Mouse (Mus musculus): Measurements from ENCODE around the gene Tcf7.

Tcf7 gene

DNA sequence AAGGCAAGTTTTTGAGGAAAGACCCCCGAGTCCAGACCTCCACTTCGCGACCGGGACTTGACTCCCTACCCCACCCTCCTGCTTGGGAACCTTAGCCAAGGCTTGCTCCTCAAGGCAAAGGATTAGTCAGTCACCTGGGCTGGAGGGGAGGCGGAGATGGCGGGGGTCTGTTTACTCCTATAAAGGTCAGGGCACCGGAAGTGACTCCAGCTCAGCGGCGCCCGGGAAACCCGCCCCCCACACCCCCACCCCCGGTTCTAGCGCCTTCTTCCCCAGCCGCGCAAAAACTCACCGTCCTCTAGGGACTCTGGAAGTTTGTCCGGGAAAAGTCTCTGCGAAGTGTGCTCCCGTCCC lies 417 bp downstream of the Tcf7 start:
- no peak for DNase-seq

GRCm38 (mm10) chr11:52281568-52282328 lies 1.1 kb downstream of the Tcf7 start:
- no peak for DNase-seq

GRCm38 (mm10) chr11:52280566-52281455 lies 2.0 kb downstream of the Tcf7 start:
- no peak for DNase-seq

DNA sequence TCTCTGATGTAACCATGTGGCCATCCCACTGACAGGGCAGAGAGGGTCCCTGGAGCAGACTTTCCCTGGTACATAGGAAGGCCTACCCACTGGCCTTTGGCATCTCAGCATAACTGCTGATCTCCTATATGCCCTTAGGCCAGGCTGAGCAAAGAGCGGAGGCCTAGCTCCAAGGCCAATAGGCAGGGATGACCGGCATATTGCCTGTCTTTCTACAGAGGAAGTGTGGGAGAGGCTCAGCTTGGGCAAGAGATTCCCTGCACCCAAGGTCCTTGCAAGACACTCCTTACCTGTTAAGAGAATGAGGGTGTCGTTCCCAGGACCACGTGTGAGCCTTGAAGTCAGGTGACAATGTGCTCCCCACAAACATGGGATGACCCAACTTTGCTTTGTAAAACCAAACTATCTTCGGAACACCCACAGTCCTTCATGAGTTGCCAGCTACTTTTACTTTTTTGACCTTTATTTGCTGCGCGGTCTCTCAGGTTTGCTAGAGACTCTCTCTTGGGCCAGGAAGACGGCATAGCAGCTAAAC lies 3.1 kb downstream of the Tcf7 start:
- DNase-seq: no peak

- no peak for DNase-seq
These were observed 3.8 kb downstream of the Tcf7 start for GRCm38 (mm10) chr11:52278991-52279390.

- DNase-seq: no peak
These were observed 4.7 kb downstream of the Tcf7 start for GRCm38 (mm10) chr11:52278164-52278563.

DNA sequence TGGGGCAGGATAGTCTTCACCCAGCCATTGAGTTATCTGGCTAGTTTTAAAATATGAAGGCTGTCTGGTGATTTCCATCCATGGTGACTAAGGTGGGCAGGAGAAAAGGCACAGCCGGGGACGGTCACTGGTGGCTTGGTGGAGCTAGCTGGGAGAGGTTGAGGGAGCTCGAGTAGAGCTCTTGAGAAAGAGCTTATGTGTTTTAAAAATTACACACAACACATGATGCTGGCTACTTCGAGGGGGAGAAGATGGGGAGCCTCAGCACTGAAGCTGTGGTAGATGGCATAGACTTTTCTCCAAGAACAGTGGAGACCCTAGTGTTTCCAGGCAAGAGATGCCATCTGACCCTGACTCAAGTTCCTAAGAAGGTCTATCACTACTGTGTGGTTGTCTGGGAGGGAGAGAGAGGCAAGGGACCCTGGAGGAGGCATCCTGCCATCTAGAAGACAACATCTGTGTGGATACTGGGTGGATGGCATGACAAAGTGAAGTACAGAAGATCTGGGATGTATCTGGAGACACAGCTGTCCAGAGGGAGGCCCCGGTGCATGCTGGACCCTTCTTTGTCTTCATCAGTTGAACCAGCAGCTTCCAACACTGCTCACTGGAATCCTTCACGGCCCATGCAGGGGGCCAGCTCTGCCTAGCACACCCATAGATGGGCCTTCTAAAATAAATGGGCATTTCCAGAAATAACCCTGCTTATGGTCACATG lies 5.2 kb downstream of the Tcf7 start:
- no peak for DNase-seq

GRCm38 (mm10) chr11:52276961-52277391 lies 5.8 kb downstream of the Tcf7 start:
- DNase-seq: no peak

GRCm38 (mm10) chr11:52275774-52276555 lies 6.8 kb downstream of the Tcf7 start:
- no peak for DNase-seq

DNA sequence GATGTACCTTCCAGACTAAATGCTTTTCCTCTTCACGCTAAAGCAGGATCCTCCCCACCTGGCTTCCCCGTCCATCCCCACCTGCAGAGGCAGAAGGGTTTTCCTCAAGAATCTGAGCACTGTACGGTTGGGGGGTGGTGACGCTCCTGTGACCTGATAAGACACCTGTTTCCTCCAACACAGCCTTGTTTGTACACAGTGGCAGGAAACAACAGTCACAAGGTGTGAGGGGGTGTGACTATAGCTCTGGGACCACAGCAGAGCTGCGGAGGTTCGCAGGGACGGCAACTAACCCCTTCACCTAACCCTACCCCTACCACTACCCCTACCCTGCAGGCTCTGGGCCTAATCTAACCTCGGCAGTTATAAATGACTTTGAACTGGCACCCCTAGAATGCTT lies 7.4 kb downstream of the Tcf7 start:
- no peak for DNase-seq

DNA sequence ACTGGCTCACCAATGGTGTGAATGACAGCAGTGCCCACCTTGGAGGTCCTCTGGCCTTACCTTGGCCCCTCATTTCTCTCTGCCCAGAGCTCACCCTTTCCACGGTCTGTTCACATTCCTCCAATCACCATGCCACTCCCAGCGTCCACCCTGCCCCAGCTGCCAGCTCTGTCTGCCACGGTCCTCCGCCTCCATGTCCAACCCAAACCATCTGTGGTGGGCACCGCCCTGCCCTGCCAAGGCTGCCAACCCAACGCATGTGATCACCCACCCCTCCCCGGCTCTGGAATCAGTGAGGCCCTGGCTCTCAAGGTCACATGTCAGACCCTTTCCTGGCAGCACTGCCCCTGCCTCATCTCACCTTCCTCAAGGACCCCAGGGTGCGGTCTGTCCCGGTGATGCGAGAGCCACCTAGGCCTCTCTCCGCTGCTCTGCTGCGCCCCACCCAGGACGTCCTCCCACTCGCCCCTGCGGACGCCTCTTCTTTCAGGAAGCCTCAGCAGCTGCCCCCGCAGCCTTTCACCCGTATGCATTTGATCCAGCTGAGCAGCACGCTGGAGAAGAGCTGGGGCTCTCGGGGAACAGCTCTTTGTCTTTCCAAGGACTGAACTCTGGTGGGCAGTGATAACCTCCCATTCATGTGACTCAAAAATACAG lies 8.2 kb downstream of the Tcf7 start:
- no peak for DNase-seq

GRCm38 (mm10) chr11:52273942-52274330 lies 8.9 kb downstream of the Tcf7 start:
- DNase-seq: no peak

DNA sequence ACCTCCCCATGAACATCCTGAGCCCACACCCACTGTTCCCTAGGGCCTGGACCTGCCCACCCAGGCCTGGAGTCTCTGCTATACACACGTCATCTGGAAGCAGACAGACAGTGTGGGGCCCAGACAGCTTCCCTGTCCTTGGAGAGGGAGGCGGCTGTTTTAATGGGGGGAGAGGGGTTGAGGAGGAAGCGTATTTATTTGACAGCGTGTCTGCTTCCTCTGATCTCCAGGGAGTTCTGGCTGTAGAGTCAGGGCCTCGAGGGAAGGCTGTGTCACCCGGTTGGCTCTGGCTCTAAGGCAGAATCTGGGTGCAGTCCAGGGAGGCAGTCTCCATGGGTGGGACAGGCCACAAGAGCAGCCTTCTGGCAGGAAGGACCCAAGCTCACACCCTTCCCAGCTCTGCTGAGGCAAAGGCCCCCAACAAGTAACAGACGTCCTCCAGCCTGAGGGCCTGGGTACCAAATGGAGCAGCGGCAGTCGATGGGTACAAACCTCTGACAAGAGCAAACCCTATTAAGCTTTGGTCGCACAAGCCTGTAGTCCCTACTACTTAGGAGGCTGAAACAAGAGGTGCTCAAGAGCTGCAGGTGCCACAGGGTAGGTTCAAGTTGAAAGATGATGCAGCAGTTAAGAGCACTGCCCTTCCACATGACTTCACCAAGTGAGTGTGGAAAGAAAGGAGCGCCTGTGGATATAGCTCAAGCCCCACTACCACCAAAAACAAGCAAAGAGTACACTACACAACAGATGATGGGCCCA lies 9.5 kb downstream of the Tcf7 start:
- DNase-seq: no peak

GRCm38 (mm10) chr11:52272619-52273018 lies 10.2 kb downstream of the Tcf7 start:
- DNase-seq: no peak

DNA sequence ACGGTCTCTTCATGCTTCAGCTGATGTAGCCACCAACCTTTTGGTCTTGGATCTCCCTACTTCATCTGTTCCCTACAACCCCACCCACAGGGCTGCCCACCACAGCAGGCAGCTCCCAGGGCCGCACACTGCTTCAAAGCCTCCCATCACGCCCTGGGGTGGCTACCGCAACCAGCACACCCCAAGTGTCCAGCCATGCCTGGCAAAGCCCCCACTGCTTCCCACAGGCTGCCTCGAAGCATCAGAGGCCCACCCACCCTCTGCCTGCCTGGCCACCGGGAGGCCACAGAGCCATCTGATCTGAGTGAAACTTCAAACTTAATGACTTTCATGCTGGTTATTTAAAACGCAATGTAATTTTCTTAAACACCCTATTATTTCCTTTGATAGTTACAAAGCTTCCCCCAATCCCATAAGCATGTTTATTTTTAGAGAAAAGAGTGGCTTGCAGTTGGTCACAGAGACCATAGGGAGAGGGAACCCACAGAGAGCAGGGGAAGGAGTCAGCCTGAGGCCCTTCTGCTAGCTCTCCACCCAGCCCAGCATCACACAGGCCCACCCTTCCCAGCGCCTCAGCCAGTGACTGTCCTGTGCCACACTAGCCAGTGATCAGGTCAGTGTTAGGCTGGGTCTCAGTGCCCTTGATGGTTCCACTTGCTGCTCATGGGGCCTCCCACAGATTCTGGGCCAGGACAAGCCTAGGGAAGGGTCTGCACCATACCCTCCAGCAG lies 10.9 kb downstream of the Tcf7 start:
- no peak for DNase-seq

GRCm38 (mm10) chr11:52269841-52270240 lies 13.0 kb downstream of the Tcf7 start:
- DNase-seq: no peak

DNA sequence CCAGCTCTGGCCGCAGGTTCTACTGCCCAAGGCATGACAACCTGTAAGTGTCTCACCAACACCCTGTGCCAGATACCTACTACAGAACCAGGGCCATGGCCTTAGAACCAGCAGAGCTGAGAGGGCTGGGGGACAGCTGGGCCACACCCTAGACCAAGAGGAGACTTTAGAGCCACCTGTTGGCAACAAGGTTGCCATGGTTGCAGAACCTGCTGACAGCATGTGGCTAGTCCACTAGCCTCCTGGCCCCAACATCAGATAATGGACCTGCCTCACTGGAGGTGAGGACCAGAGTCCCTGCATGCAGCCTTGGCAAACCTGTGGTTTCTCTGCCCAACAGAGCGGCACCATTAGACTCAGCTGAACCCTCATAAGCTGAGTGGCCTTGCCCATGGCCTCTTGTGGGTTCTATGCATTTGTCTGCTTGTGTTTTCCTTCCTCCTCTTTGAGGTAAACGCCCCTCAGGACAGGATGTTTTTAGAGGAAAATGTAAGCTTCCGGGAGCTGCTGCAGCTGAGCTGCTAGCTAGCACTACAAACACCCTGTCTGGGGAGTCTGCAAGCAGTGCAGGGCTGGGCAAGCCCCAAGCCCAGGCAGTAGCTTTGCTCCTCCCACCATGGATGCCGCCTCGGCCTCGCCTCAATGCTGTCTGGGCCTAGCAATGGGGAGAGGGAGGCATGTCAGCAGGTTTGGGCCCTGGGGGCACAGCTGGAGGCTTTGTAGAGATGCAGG lies 14.5 kb downstream of the Tcf7 start:
- no peak for DNase-seq

DNA sequence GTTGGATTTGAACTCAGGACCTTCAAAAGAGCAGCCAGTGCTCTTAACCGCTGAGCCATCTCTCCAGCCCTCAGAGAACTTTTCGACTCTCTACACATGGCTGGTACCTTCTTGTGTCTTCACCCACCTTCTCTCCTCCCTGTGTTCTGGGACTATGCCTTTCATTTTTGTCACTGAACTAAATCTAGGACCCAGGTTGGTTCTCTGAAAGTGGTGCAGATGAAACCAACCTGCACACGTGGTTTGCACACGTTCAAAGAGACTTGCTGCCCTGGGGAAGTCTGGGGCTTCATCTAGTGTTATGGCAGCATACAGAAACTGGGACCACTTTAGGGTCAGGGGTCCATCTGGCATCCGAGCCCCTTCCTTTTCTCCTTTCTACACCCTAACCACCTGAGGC lies 15.5 kb downstream of the Tcf7 start:
- no peak for DNase-seq

- DNase-seq: no peak
These were observed 17.1 kb downstream of the Tcf7 start for GRCm38 (mm10) chr11:52265616-52266307.
